22 mouse cellular contexts compared by ENCODE assay signal in the genomic region with DNA sequence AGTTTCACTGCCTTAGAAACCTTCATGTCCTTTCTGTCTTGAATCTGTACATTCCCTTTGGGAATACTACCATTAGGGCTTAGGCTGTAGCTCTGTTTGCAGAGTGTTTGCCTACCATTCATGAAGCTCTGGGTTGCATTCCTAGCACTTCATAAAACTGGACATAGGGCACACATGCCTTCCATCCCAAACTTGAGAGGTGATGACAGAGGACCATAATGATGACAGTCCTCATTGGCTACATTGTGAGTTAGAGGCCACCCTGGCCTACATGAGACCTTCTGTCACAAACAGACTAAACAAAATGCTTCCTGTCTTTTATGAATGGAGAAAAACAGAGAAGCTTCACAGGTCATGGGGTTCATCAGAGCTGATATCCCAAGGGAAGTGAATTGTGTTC. TPM values are rescaled to one million over a fixed set of nuclear protein-coding genes. Genes with fewer than 3 reads are reported as not detected.
DNase-seq lines count a peak whose midpoint lies in the region; ATAC-seq and TF ChIP-seq lines count a peak whose summit lies in the region.
"Had no signal": no experiment of that assay in that cellular context is flagged by ENCODE, and none has a peak within 500 bp of the region (broad histone marks: within the 10 kb centered on the region; RNA-seq: fewer than 3 reads in every experiment).

No protein-coding gene starts in this region.

- H3K27ac ChIP-seq in kidney, adult 2 months (ENCODE audit: insufficient read depth, low read depth, low read length) = 0 out of 2 replicates have a peak overlapping the region, but pooled peaks have one; percentile 16
- H3K27ac ChIP-seq in lung, embryonic 15.5 days = no peak overlapping the region
- no peak overlapping the region for H3K27ac ChIP-seq in hindbrain, embryonic 16.5 days (ENCODE audit: low read depth, low read length)
- H3K27ac ChIP-seq: embryonic facial prominence, embryonic 12.5 days; embryonic facial prominence, embryonic 15.5 days; hindbrain, embryonic 14.5 days had no signal

- no peaks in the 10 kb centered on the region for H3K36me3 ChIP-seq in kidney, adult 2 months (ENCODE audit: control insufficient read depth, insufficient read depth, low read length)
- H3K36me3 ChIP-seq in lung, embryonic 15.5 days = no peaks in the 10 kb centered on the region
- H3K36me3 ChIP-seq in hindbrain, embryonic 16.5 days (ENCODE audit: control insufficient read depth, insufficient read depth, low read length) = no peaks in the 10 kb centered on the region
- H3K36me3 ChIP-seq: embryonic facial prominence, embryonic 12.5 days; embryonic facial prominence, embryonic 15.5 days had no signal

- H3K4me2 ChIP-seq in lung, embryonic 15.5 days = no peak overlapping the region
- no peak overlapping the region for H3K4me2 ChIP-seq in hindbrain, embryonic 16.5 days (ENCODE audit: low read length)
- H3K4me2 ChIP-seq: embryonic facial prominence, embryonic 12.5 days; embryonic facial prominence, embryonic 15.5 days; hindbrain, embryonic 14.5 days had no signal

- TF ChIP-seq CTCF in kidney, adult 2 months (conservative IDR thresholded peaks at IDR 0.05; ENCODE audit: insufficient read depth, insufficient read length, low read depth, low read length) = no peak

- no peak for TF ChIP-seq POLR2A in kidney, adult 2 months (IDR thresholded peaks at IDR 0.05; ENCODE audit: low read depth, low read length)

- H3K27me3 ChIP-seq in kidney, adult 2 months (replicated peaks; ENCODE audit: control insufficient read depth, insufficient read depth, low read length) = no peaks in the 10 kb centered on the region
- no peaks in the 10 kb centered on the region for H3K27me3 ChIP-seq in lung, embryonic 15.5 days
- H3K27me3 ChIP-seq in hindbrain, embryonic 16.5 days (replicated peaks; ENCODE audit: control insufficient read depth, insufficient read depth, low read length) = no peaks in the 10 kb centered on the region
- H3K27me3 ChIP-seq: embryonic facial prominence, embryonic 12.5 days; embryonic facial prominence, embryonic 15.5 days had no signal

- ATAC-seq in lung, embryonic 15.5 days (ENCODE audit: borderline replicate concordance, extremely low read depth, low FRiP score, low TSS enrichment) = peak; percentile 46; the same call in 1 of the 2 replicates
- ATAC-seq in hindbrain, embryonic 16.5 days = no peak
- ATAC-seq: CD4-positive, CD25-positive, alpha-beta regulatory T cell, adult 4 months; forebrain, embryonic 14.5 days; forebrain, postnatal 0 days had no signal

- H3K9me3 ChIP-seq in lung, embryonic 15.5 days = no peaks in the 10 kb centered on the region
- no peaks in the 10 kb centered on the region for H3K9me3 ChIP-seq in hindbrain, embryonic 16.5 days (ENCODE audit: control insufficient read depth, low read length)
- H3K9me3 ChIP-seq: embryonic facial prominence, embryonic 12.5 days; embryonic facial prominence, embryonic 15.5 days had no signal

- H3K4me1 ChIP-seq in kidney, adult 2 months (ENCODE audit: control insufficient read depth, insufficient read depth, low read length) = peaks cover 13% of the 10 kb centered on the region; the same call in 1 of the 2 replicates
- 0 out of 2 replicates have a peak, but pooled peaks cover 4% of the 10 kb centered on the region for H3K4me1 ChIP-seq in lung, embryonic 15.5 days
- no peaks in the 10 kb centered on the region for H3K4me1 ChIP-seq in hindbrain, embryonic 16.5 days (ENCODE audit: control insufficient read depth, insufficient read depth, low read depth, low read length)
- H3K4me1 ChIP-seq: embryonic facial prominence, embryonic 12.5 days; embryonic facial prominence, embryonic 15.5 days had no signal

- no peak overlapping the region for H3K9ac ChIP-seq in lung, embryonic 15.5 days
- no peak overlapping the region for H3K9ac ChIP-seq in hindbrain, embryonic 16.5 days (ENCODE audit: low read depth, low read length)
- H3K9ac ChIP-seq: embryonic facial prominence, embryonic 12.5 days; embryonic facial prominence, embryonic 15.5 days; forebrain, postnatal 0 days; hindbrain, embryonic 14.5 days had no signal

- peak; percentile 23 for DNase-seq in kidney, adult 2 months
- no peak for DNase-seq in kidney, postnatal 25 days
- no peak for DNase-seq in lung, postnatal 10 days
- DNase-seq in forelimb bud, embryonic 11.5 days (ENCODE audit: low read depth, low spot score) = peak; percentile 28
- DNase-seq: adrenal gland, adult 2 months; adrenal gland, postnatal 14 days; cerebellum, adult 11 months; cerebellum, adult 2 months; cerebellum, adult 9-11 months; cerebellum, postnatal 25 days; forebrain, postnatal 0 days; gastrocnemius, postnatal 25 days; heart, adult 18-20 months; heart, postnatal 10 days; heart, postnatal 36 days had no signal

- no peak overlapping the region for H3K4me3 ChIP-seq in kidney, adult 2 months (ENCODE audit: insufficient read depth, low read depth, low read length)
- no peak overlapping the region for H3K4me3 ChIP-seq in lung, embryonic 15.5 days
- no peak overlapping the region for H3K4me3 ChIP-seq in hindbrain, embryonic 16.5 days (ENCODE audit: low read length)
- H3K4me3 ChIP-seq: embryonic facial prominence, embryonic 12.5 days; embryonic facial prominence, embryonic 15.5 days had no signal

RNA-seq across cellular contexts. Expression of gene Tbl1x, which starts 33.2 kb away (rescaled TPM):
- polyA plus RNA-seq in kidney, adult 2 months (2012; rRNA removed) = 15.2 and 17.1 TPM in 2 replicates
- 71.3 and 72.4 TPM in 2 replicates for polyA plus RNA-seq in lung, embryonic 15.5 days (2015; fragmentation: Nextera tagmentation; extraction: Ambion mirVana)
- 39.1 and 41.7 TPM in 2 replicates for polyA plus RNA-seq in hindbrain, embryonic 16.5 days (2015; fragmentation: Nextera tagmentation; extraction: Ambion mirVana)

Comparison
In these comparisons a context has a peak if more than half of its experiments do, and no peak if none do; other contexts are left out.
1. DNase-seq: peak in kidney, adult 2 months (single experiment) and forelimb bud, embryonic 11.5 days (single experiment); none in kidney, postnatal 25 days (0 of 2) and lung, postnatal 10 days (single experiment).